Mouse (Mus musculus) embryonic stem cell, embryonic (primary cell): ENCODE results near the gene G3bp1.

ENCODE experiments used
- CTCF ChIA-PET, 4 experiments: fragments of 300-600 bp in 2 of 4; fragments of 350-600 bp in 2 of 4; sonication (Branson Sonifier 250); formaldehyde crosslinking; loops; one replicate each; lab custom pipeline; 2022; ENCODE audit warnings: inconsistent platforms in 2 of 4; lab: Charles Lee
- POLR2A ChIA-PET, 4 experiments: fragments of 300-600 bp in 2 of 4; fragments of 350-600 bp in 2 of 4; sonication (Branson Sonifier 250); formaldehyde crosslinking; loops; one replicate each; lab custom pipeline; 2022; ENCODE audit warnings: antibody characterized with exemption in 4 of 4, inconsistent platforms in 1 of 4; lab: Charles Lee

The G3bp1 gene

DNA sequence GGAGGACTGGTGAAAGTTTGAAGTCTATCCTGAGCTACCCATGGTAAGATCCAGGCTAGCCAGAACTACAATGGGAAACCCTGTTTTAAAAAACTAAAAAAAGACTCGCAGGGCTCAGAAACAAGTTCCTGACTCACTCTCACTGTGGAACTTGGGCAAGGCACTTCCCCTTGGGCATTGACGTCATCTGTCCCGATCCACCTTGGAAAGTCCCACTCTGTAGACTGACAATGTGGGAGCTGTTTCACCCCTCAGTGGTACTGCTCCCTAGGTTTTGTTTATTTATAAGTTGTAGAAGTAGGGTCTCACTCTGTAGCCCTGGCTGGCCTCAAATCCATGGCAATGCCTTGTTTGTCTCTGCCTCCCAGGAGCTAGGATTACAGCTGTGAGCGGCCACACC, 15.8 kb upstream of the G3bp1 start:
- POLR2A ChIA-PET, result interaction anchor here in 3 of 4 experiments (0.9 to 8.7 kb wide), 19 partner anchors 7 to 67 kb away, joined by 3 to 73 read pairs (median 6); partner anchors contain the start of genes G3bp1 (in 3 of the 3), Atox1 (in 1 of the 3) and Sparc (in 1 of the 3)
- CTCF ChIA-PET, result interaction anchor here in 2 of 4 experiments (1.1 to 3.2 kb wide), 9 partner anchors 9 to 295 kb away, joined by 3 to 13 read pairs (median 4); partner anchors contain the start of gene G3bp1 (in 1 of the 2)

DNA sequence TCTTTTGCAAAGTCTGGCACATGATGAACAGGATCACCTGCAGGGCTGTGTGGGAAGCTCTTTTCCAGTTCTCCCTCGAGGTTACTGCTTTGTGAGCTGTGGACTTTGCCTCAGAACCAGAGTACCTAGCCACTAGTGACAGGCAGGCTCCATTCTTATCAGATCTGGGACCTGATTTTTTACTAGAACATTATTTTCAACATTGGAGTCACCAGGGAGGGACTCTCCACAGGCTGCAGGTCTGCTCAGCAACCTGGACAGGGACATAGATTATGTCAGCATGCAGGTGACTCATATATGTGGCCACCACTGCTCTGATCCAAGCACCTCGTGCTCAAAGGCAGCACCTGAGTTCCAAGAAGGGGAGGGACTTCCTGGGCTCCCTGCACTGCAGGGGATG, 14.3 kb upstream of the G3bp1 start:
- ChIA-PET POLR2A (interaction anchor here in 3 of 4 experiments (0.8 to 8.7 kb wide), 16 partner anchors 8 to 68 kb away, joined by 3 to 73 read pairs (median 5); partner anchors contain the start of genes G3bp1 (in 3 of the 3) and Sparc (in 1 of the 3)), CTCF (interaction anchor here in 3 of 4 experiments (0.7 to 3.2 kb wide), 11 partner anchors 10 to 251 kb away, joined by 3 to 13 read pairs (median 3); no protein-coding TSS in a partner anchor)

- CTCF ChIA-PET, result interaction anchor here in 2 of 4 experiments (1.0 kb wide), 2 partner anchors 69 to 85 kb away, joined by 3 to 4 read pairs; no protein-coding TSS in a partner anchor
- POLR2A ChIA-PET, result interaction anchor here in 3 of 4 experiments (0.5 to 6.5 kb wide), 9 partner anchors 11 to 71 kb away, joined by 3 to 312 read pairs (median 5); partner anchors contain the start of gene G3bp1 (in 3 of the 3)
These were observed 11.0 kb upstream of the G3bp1 start for GRCm38 (mm10) chr11:55458501-55458900.

DNA sequence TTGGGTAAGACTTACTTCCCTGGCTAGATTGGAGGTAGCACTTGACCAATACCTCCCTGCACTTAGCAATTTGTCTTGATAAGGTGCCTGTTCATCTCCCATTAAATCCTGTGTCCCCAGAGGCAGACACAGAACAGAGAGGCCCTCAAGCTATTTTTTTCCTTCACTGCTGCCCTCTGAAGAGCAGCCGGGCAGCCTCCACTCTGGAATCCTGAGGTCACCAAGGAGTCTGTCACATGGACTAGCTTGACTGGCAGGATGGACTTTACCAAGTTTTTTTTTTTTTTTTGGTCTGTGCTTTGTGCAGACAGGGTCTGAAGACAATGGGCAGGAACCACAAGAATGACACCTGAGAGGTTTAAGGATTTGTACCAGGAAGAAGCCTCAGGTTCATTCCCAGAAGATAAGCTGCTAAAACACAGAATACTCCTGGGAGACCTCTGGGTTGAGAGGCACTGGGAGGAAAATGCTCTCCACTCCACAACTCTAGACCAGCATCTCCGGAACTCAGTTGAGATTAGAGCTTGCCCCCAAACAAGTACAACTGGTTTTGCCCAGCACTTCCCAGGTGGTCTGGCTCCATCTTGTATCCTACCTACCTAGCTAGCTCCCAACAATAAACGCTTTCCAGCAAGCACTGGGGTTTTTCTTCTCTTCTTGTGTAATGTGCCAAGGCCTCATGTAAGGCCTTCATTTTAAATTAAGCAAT, 9.5 kb upstream of the G3bp1 start:
- POLR2A ChIA-PET, result interaction anchor here (0.6 to 6.5 kb wide), 57 partner anchors 8 to 1015 kb away, joined by 3 to 312 read pairs (median 6); partner anchors contain the start of genes G3bp1 (in 4 of the 4) and Gm2a (in 2 of the 4)
- CTCF ChIA-PET, result interaction anchor here (0.6 to 3.8 kb wide), 19 partner anchors 9 to 662 kb away, joined by 3 to 19 read pairs (median 6); partner anchors contain the start of gene G3bp1 (in 1 of the 4)

DNA sequence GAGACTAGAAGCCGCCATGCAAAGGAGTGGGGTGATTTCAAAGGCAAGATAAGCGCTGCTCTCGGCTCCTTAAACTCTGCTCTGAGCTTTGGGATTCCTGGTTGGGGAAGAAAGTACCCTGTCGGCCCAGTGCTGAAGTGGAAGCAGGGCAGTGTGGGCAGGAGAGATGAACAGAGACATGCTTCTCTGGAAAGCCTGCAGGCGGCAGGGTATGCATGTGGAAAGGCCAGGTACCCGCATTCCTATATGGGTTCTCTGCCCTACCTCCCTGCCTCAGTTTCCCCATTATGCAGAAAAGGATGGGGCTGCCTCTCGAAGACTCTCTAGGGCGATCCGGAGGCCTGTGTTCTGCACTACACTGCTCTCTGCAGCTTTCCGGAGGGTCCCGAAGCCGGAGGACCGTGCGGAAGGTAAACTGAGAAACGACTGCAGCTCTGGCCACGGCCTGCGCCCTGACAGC, 8.9 kb upstream of the G3bp1 start:
- ChIA-PET CTCF (interaction anchor here (0.6 to 3.8 kb wide), 22 partner anchors 8 to 663 kb away, joined by 3 to 19 read pairs (median 5); partner anchors contain the start of genes G3bp1 (in 1 of the 4) and Slc36a1 (in 1 of the 4)), POLR2A (interaction anchor here (0.6 to 6.5 kb wide), 81 partner anchors 9 to 600 kb away, joined by 3 to 312 read pairs (median 5); partner anchors contain the start of genes G3bp1 (in 4 of the 4), Gm2a (in 2 of the 4), Lyrm7 (in 1 of the 4) and Slc36a1 (in 1 of the 4))

DNA sequence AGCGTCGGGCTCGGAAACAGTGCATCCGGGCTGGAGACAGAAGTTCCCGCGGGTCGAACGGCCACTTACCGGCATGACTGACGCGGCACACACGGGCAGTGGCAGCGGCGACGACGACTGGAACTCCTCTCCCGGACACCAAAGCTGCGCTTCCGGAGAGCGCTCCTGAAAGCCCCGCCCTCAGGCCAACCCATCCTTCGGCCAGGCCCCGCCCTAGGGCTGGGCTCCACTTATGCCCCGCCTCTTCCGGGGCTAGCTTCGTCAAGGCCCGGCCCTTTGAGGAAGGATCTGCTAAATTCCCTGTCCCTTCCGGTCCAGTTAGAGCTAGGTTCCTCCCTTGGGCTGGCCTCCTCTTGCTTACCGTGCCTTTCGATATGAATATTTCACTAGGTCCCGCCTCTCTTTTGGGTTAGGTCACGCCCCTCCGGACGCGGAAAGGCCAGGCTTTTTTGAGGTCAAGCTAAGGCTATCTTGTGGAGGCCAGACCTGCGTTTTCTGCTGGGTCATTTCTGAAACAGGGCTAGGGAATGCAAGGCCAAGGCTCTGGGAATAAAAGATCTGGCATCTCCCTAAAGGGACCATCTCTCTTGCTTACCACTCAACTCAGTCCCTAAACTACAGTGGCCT, 8.4 kb upstream of the G3bp1 start, which contains the start of gene Atox1:
Gene Atox1, minus strand, starts transcription at position 221 of the 627 bp plus-strand sequence.
- ChIA-PET CTCF (interaction anchor here (0.5 to 3.8 kb wide), 21 partner anchors 8 to 471 kb away, joined by 3 to 19 read pairs (median 4); partner anchors contain the start of genes G3bp1 (in 1 of the 4) and Slc36a1 (in 1 of the 4)), POLR2A (interaction anchor here (0.6 to 6.5 kb wide), 84 partner anchors 8 to 600 kb away, joined by 3 to 312 read pairs (median 5); partner anchors contain the start of genes G3bp1 (in 4 of the 4), Gm2a (in 2 of the 4), Lyrm7 (in 1 of the 4) and Slc36a1 (in 1 of the 4))

GRCm38 (mm10) chr11:55462149-55462548, 7.3 kb upstream of the G3bp1 start:
- POLR2A ChIA-PET, result interaction anchor here (0.5 to 6.5 kb wide), 32 partner anchors 7 to 1025 kb away, joined by 3 to 312 read pairs (median 10); partner anchors contain the start of genes G3bp1 (in 4 of the 4), Gm2a (in 1 of the 4) and Slc36a1 (in 1 of the 4)
- CTCF ChIA-PET, result interaction anchor here in 2 of 4 experiments (1.2 to 3.8 kb wide), 4 partner anchors 56 to 75 kb away, joined by 3 to 19 read pairs (median 10); no protein-coding TSS in a partner anchor

DNA sequence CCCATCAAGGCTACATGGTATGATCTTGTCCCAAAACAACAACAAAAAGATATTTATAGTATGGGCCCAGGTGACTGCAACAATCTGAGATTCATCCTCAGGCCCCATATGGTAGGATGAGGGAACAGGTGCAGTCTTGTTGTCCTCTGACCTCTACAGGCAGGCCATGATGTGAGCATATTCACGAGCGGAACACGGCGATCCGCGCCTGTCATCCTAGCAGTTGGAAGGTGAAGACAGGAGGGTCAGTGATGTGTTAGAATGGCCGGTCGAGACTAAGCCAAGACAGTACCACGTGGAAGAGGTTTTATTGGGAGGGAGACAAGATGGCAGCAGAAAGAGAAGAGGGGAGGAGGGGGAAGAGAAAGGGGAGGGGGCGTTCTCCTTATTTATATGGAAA, 4.8 kb upstream of the G3bp1 start:
- ChIA-PET CTCF (no interaction called here), POLR2A (interaction anchor here in 3 of 4 experiments (0.5 to 13.8 kb wide), 4 partner anchors 9 to 482 kb away, joined by 3 to 501 read pairs (median 4); partner anchors contain the start of gene Gm2a (in 1 of the 3))

DNA sequence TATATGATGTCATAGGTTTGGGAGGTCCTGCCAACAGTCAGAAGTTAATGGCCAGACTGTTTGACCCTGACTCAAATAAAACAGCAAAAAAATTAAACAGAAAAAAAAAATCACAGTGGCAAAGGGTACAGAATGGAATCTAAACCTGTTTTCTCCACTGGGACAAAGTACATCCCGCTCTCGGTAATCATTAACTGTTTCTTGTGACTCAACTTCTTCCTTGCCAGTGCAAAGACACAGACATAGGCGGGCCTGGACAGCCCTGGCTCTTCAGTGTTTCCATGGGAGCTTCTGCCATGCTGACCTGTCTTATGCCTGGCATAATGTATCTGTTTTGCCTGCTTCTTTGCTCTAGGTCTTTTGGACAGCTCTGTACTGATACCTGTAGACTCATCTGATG, 4.3 kb upstream of the G3bp1 start:
- CTCF ChIA-PET, result no interaction called here
- POLR2A ChIA-PET, result interaction anchor here in 3 of 4 experiments (0.5 to 13.8 kb wide), 5 partner anchors 22 to 482 kb away, joined by 3 to 501 read pairs (median 3); partner anchors contain the start of gene Gm2a (in 1 of the 3)

- ChIA-PET CTCF (interaction anchor here in 3 of 4 experiments (0.5 to 3.0 kb wide), 11 partner anchors 14 to 262 kb away, joined by 3 to 22 read pairs (median 6); no protein-coding TSS in a partner anchor), POLR2A (interaction anchor here (0.5 to 13.8 kb wide), 73 partner anchors 7 to 607 kb away, joined by 3 to 501 read pairs (median 8); partner anchors contain the start of genes Atox1 (in 3 of the 4), Gm2a (in 2 of the 4), Sparc (in 2 of the 4) and Lyrm7 (in 1 of the 4))
These were observed 1.5 kb upstream of the G3bp1 start for GRCm38 (mm10) chr11:55468012-55468411.

- ChIA-PET POLR2A (interaction anchor here (0.7 to 13.8 kb wide), 124 partner anchors 8 to 946 kb away, joined by 3 to 501 read pairs (median 6); partner anchors contain the start of genes Atox1 (in 4 of the 4), Gm2a (in 3 of the 4), Slc36a1 (in 2 of the 4) and Sparc (in 2 of the 4)), CTCF (interaction anchor here in 3 of 4 experiments (0.6 to 3.0 kb wide), 22 partner anchors 8 to 371 kb away, joined by 3 to 22 read pairs (median 4); partner anchors contain the start of genes Atox1 (in 2 of the 3) and Gm2a (in 1 of the 3))
These were observed 856 bp upstream of the G3bp1 start for GRCm38 (mm10) chr11:55468611-55469047.

- POLR2A ChIA-PET, result interaction anchor here (0.7 to 13.8 kb wide), 87 partner anchors 9 to 609 kb away, joined by 3 to 501 read pairs (median 8); partner anchors contain the start of genes Atox1 (in 4 of the 4), Gm2a (in 3 of the 4), Glra1 (in 2 of the 4) and Slc36a1 (in 2 of the 4)
- CTCF ChIA-PET, result interaction anchor here in 3 of 4 experiments (0.7 to 3.0 kb wide), 15 partner anchors 9 to 266 kb away, joined by 3 to 22 read pairs (median 4); partner anchors contain the start of gene Atox1 (in 1 of the 3)
These were observed 622 bp downstream of the G3bp1 start for GRCm38 (mm10) chr11:55469923-55470691.

- CTCF ChIA-PET, result no interaction called here
- POLR2A ChIA-PET, result interaction anchor here (0.7 to 13.8 kb wide), 37 partner anchors 10 to 394 kb away, joined by 3 to 501 read pairs (median 21); partner anchors contain the start of genes Atox1 (in 4 of the 4), Sparc (in 2 of the 4), Ccdc69 (in 1 of the 4) and Glra1 (in 1 of the 4)
These were observed 1.3 kb downstream of the G3bp1 start for GRCm38 (mm10) chr11:55470761-55471160.

GRCm38 (mm10) chr11:55471467-55471866, 2.0 kb downstream of the G3bp1 start:
- ChIA-PET CTCF (interaction anchor here in 2 of 4 experiments (0.6 to 1.5 kb wide), 2 partner anchors 39 to 84 kb away, joined by 5 to 7 read pairs; no protein-coding TSS in a partner anchor), POLR2A (interaction anchor here (0.6 to 13.8 kb wide), 20 partner anchors 10 to 836 kb away, joined by 3 to 501 read pairs (median 7); partner anchors contain the start of genes Atox1 (in 3 of the 4) and Sparc (in 1 of the 4))

DNA sequence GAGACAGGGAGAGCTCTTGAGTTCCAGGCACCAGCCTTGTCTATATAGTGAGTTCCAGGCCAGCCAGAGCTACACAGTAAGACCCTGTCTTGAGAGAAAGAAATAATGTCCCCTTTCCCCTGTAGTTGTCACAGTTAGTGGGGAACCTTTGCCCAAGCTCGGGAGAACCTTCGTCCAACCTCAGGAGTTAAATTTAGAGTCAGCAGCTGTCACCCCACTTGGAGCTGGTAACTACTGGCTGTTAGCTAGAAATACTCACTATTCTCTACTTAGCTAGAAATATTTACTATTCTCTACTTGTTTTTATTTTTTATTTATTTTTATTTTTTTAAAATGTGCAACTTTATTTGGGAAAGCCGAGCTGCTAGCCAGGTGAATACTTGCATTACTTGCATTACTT, 3.7 kb downstream of the G3bp1 start:
- ChIA-PET CTCF (interaction anchor here in 2 of 4 experiments (0.5 to 1.3 kb wide), 2 partner anchors 83 to 95 kb away, joined by 3 to 6 read pairs; no protein-coding TSS in a partner anchor), POLR2A (interaction anchor here (0.5 to 13.8 kb wide), 16 partner anchors 11 to 687 kb away, joined by 3 to 501 read pairs (median 5); partner anchors contain the start of genes Atox1 (in 3 of the 4), Sparc (in 2 of the 4) and Cdc42se2 (in 1 of the 4))
